Mouse (Mus musculus) heart, adult 2 months (tissue): ENCODE measurements at regions not wholly inside any gene's neighbourhood (a gene's known extent, or its start where the extent isn't known, plus 50 kb on each side); places are given as distances from the start of the nearest gene placed in this dataset.
A peak's percentile ranks its signal among the peaks of the same experiment; 100 is the strongest.

Source experiments
- DNase-seq, 2 experiments: peaks; one replicate each; pipeline ENCODE4 v3.0.0; 2021
- H3K27ac ChIP-seq: fragments of 200-600 bp; 2 replicates; pipeline ENCODE4 v1.8.1; 2022
- H3K27me3 ChIP-seq: fragments of 200-500 bp; 2 replicates; pipeline ENCODE4 v1.6.1; 2012; ENCODE audit warnings: mild to moderate bottlenecking, low read length, inconsistent platforms, mixed read lengths; ENCODE audit not compliant: control insufficient read depth, insufficient read depth
- H3K36me3 ChIP-seq: fragments of 200-500 bp; 2 replicates; pipeline ENCODE4 v1.6.1; 2012; ENCODE audit warnings: low read length, inconsistent platforms; ENCODE audit not compliant: control insufficient read depth, insufficient read depth
- H3K4me1 ChIP-seq: fragments of 200-500 bp; 2 replicates; pipeline ENCODE4 v1.6.1; 2011; ENCODE audit warnings: low read length; ENCODE audit not compliant: control insufficient read depth, insufficient read depth
- H3K4me3 ChIP-seq: fragments of 200-600 bp; 2 replicates; pipeline ENCODE4 v1.8.1; 2022
- H3K79me2 ChIP-seq: fragments of 200-500 bp; replicated peaks from 2 replicates; pipeline ENCODE4 v1.6.1; 2012; ENCODE audit warnings: mild to moderate bottlenecking, inconsistent platforms, low read length, moderate library complexity, mixed read lengths; ENCODE audit not compliant: control insufficient read depth, insufficient read depth
- H3K9ac ChIP-seq: fragments of 200-500 bp; 2 replicates; pipeline ENCODE4 v1.6.1; 2012; ENCODE audit warnings: low read depth, mild to moderate bottlenecking, control low read depth, inconsistent platforms, low read length, mixed read lengths
- CTCF ChIP-seq: fragments of 200-600 bp; IDR thresholded peaks from 2 replicates; pipeline ENCODE4 v1.8.1; 2022; ENCODE audit warnings: antibody characterized with exemption, mild to moderate bottlenecking, moderate library complexity
- EP300 ChIP-seq: fragments of 200-500 bp; IDR thresholded peaks from 2 replicates; pipeline ENCODE4 v1.6.1; 2011; ENCODE audit warnings: low read depth, low read length, control low read depth; ENCODE audit not compliant: insufficient read depth
- POLR2A ChIP-seq: fragments of 200-500 bp; IDR thresholded peaks from 2 replicates; pipeline ENCODE4 v1.6.1; 2011; ENCODE audit warnings: mild to moderate bottlenecking, low read depth, low read length, control low read depth; ENCODE audit not compliant: insufficient read depth
- WGBS: fragments of 180-500 bp; shearing (Covaris S2); methylation state at CpG from one replicate; pipeline ENCODE4 v1.1.7; 2018; 5-methylcytosine and 5-hydroxymethylcytosine counted together
- intact Hi-C: fragments of 180-260 bp; cut with DNase I; formaldehyde crosslinking; loops from one replicate; pipeline ENCODE4 v1.15.1; 2025

- intact Hi-C loops = no loop called here
- H3K4me3 ChIP-seq = no peak overlapping the region
- WGBS = 82% methylated on average over 10 of the region's 10 CpGs
- no peaks in the 10 kb centered on the region for H3K36me3 ChIP-seq
- no peaks in the 10 kb centered on the region for H3K79me2 ChIP-seq
- no peak overlapping the region for H3K9ac ChIP-seq
- TF ChIP-seq EP300 (no peak), CTCF (no peak), POLR2A (no peak)
- no peaks in the 10 kb centered on the region for H3K27me3 ChIP-seq
- no peaks in the 10 kb centered on the region for H3K4me1 ChIP-seq
- no peak overlapping the region for H3K27ac ChIP-seq
- DNase-seq = no peak
Measured at GRCm38 (mm10) chr2:137853399-137854259, 402.7 kb upstream of the Btbd3 start.

- H3K36me3 ChIP-seq = no peaks in the 10 kb centered on the region
- intact Hi-C loops = no loop called here
- no peak overlapping the region for H3K9ac ChIP-seq
- no peak for DNase-seq
- TF ChIP-seq CTCF (no peak), POLR2A (no peak), EP300 (no peak)
- no peaks in the 10 kb centered on the region for H3K27me3 ChIP-seq
- no peaks in the 10 kb centered on the region for H3K79me2 ChIP-seq
- H3K27ac ChIP-seq = no peak overlapping the region
- H3K4me1 ChIP-seq = no peaks in the 10 kb centered on the region
- 13% methylated on average over 2 of the region's 2 CpGs for WGBS
- H3K4me3 ChIP-seq = no peak overlapping the region
Measured at GRCm38 (mm10) chr2:137847901-137848300, 408.5 kb upstream of the Btbd3 start.

GRCm38 (mm10) chr2:137827814-137828374, 428.5 kb upstream of the Btbd3 start:
- no peaks in the 10 kb centered on the region for H3K4me1 ChIP-seq
- peak overlapping the region; percentile 45 for H3K27ac ChIP-seq
- no peak overlapping the region for H3K9ac ChIP-seq
- TF ChIP-seq POLR2A = no peak
- TF ChIP-seq CTCF = no peak
- TF ChIP-seq EP300 = no peak
- intact Hi-C loops = no loop called here
- no peaks in the 10 kb centered on the region for H3K27me3 ChIP-seq
- H3K36me3 ChIP-seq = peaks cover 2% of the 10 kb centered on the region; the same call in 1 of the 2 replicates
- 25% methylated on average over 8 of the region's 8 CpGs for WGBS
- no peak for DNase-seq
- no peak overlapping the region for H3K4me3 ChIP-seq
- H3K79me2 ChIP-seq = no peaks in the 10 kb centered on the region

- no peaks in the 10 kb centered on the region for H3K27me3 ChIP-seq
- no peak for DNase-seq
- no peaks in the 10 kb centered on the region for H3K79me2 ChIP-seq
- no peaks in the 10 kb centered on the region for H3K36me3 ChIP-seq
- H3K27ac ChIP-seq = no peak overlapping the region
- no peak overlapping the region for H3K9ac ChIP-seq
- 80% methylated on average over 5 of the region's 5 CpGs for WGBS
- H3K4me3 ChIP-seq = no peak overlapping the region
- TF ChIP-seq CTCF (no peak), POLR2A (no peak), EP300 (no peak)
- H3K4me1 ChIP-seq = no peaks in the 10 kb centered on the region
- intact Hi-C loops = no loop called here
Measured at GRCm38 (mm10) chr2:137821344-137821916, 434.9 kb upstream of the Btbd3 start.

- H3K36me3 ChIP-seq = no peaks in the 10 kb centered on the region
- H3K27me3 ChIP-seq = no peaks in the 10 kb centered on the region
- TF ChIP-seq CTCF = no peak
- TF ChIP-seq POLR2A = no peak
- TF ChIP-seq EP300 = no peak
- 85% methylated on average over 1 of the region's 1 CpGs for whole genome bisulfite sequencing
- no peak for DNase-seq
- H3K27ac ChIP-seq = no peak overlapping the region
- no peak overlapping the region for H3K9ac ChIP-seq
- no peaks in the 10 kb centered on the region for H3K4me1 ChIP-seq
- no peaks in the 10 kb centered on the region for H3K79me2 ChIP-seq
- intact Hi-C loops = no loop called here
- no peak overlapping the region for H3K4me3 ChIP-seq
Measured at GRCm38 (mm10) chr2:137814945-137815344, 441.4 kb upstream of the Btbd3 start.
